Mouse (Mus musculus): ENCODE measurements at regions not wholly inside any gene's neighbourhood (a gene's known extent, or its start where the extent isn't known, plus 50 kb on each side); places are given as distances from the start of the nearest gene placed in this dataset.

- no peak overlapping the region for H3K27ac ChIP-seq
- peaks cover 24% of the 10 kb centered on the region for H3K4me1 ChIP-seq
- H3K27me3 ChIP-seq = no peaks in the 10 kb centered on the region
- H3K4me3 ChIP-seq (replicated peaks) = no peak overlapping the region
- no peak overlapping the region for H3K4me2 ChIP-seq
- no peak overlapping the region for H3K9ac ChIP-seq
- WGBS = 68% methylated on average over 8 of the region's 8 CpGs
- no peaks in the 10 kb centered on the region for H3K36me3 ChIP-seq
- no peaks in the 10 kb centered on the region for H3K9me3 ChIP-seq (replicated peaks)
- ATAC-seq (replicated peaks; ENCODE audit: low FRiP score) = no peak
Observed at GRCm38 (mm10) chr4:142302041-142302723, 63.0 kb upstream of the Kazn start.

GRCm38 (mm10) chr4:142298770-142299337, 59.7 kb upstream of the Kazn start:
- no peaks in the 10 kb centered on the region for H3K36me3 ChIP-seq
- H3K4me3 ChIP-seq (replicated peaks) = no peak overlapping the region
- no peaks in the 10 kb centered on the region for H3K9me3 ChIP-seq (replicated peaks)
- ATAC-seq (replicated peaks; ENCODE audit: low FRiP score) = no peak
- WGBS = 77% methylated on average over 10 of the region's 10 CpGs
- H3K27ac ChIP-seq = no peak overlapping the region
- H3K9ac ChIP-seq = no peak overlapping the region
- H3K4me1 ChIP-seq = peaks cover 16% of the 10 kb centered on the region
- H3K4me2 ChIP-seq = no peak overlapping the region
- no peaks in the 10 kb centered on the region for H3K27me3 ChIP-seq

GRCm38 (mm10) chr4:142292760-142293159, 53.6 kb upstream of the Kazn start:
- no peak overlapping the region for H3K4me2 ChIP-seq
- no peaks in the 10 kb centered on the region for H3K27me3 ChIP-seq
- no peak overlapping the region for H3K27ac ChIP-seq
- WGBS = 72% methylated on average over 7 of the region's 7 CpGs
- H3K36me3 ChIP-seq = no peaks in the 10 kb centered on the region
- no peak overlapping the region for H3K9ac ChIP-seq
- H3K9me3 ChIP-seq (replicated peaks) = no peaks in the 10 kb centered on the region
- H3K4me1 ChIP-seq = 0 out of 2 replicates have a peak, but pooled peaks cover 2% of the 10 kb centered on the region
- H3K4me3 ChIP-seq (replicated peaks) = no peak overlapping the region
- no peak for ATAC-seq (replicated peaks; ENCODE audit: low FRiP score)

GRCm38 (mm10) chr4:142292334-142292733, 53.1 kb upstream of the Kazn start:
- WGBS = 89% methylated on average over 9 of the region's 9 CpGs
- H3K27ac ChIP-seq = no peak overlapping the region
- 0 out of 2 replicates have a peak, but pooled peaks cover 2% of the 10 kb centered on the region for H3K4me1 ChIP-seq
- H3K36me3 ChIP-seq = no peaks in the 10 kb centered on the region
- H3K4me3 ChIP-seq (replicated peaks) = no peak overlapping the region
- ATAC-seq (replicated peaks; ENCODE audit: low FRiP score) = no peak
- no peaks in the 10 kb centered on the region for H3K9me3 ChIP-seq (replicated peaks)
- no peak overlapping the region for H3K4me2 ChIP-seq
- no peaks in the 10 kb centered on the region for H3K27me3 ChIP-seq
- H3K9ac ChIP-seq = no peak overlapping the region

DNA sequence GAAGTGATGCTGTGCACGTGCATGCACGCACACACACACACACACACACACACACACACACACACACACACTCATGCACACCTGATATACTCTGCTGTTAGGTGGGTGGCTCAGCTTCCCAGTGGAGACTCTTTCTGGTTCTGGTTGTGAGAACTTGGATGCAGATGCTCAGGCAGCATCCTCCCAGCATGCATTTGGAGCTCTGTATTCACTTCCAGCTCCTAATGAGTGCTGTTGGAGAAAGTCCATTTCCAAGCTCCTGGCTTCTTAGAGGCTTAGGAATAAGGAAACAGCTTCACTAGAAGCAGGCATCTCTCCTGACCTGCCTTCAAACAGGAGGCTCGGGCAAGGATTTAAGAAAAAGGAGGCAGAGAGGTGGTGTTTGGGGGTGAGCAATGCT, 52.2 kb upstream of the Kazn start:
- 0 out of 2 replicates have a peak, but pooled peaks cover under 1% of the 10 kb centered on the region for H3K4me1 ChIP-seq
- H3K4me2 ChIP-seq = no peak overlapping the region
- 85% methylated on average over 3 of the region's 3 CpGs for WGBS
- H3K9ac ChIP-seq = no peak overlapping the region
- no peaks in the 10 kb centered on the region for H3K36me3 ChIP-seq
- no peaks in the 10 kb centered on the region for H3K9me3 ChIP-seq (replicated peaks)
- H3K27me3 ChIP-seq = no peaks in the 10 kb centered on the region
- no peak overlapping the region for H3K4me3 ChIP-seq (replicated peaks)
- no peak overlapping the region for H3K27ac ChIP-seq
- ATAC-seq (replicated peaks; ENCODE audit: low FRiP score) = no peak

Data from kidney, embryonic 15.5 days (tissue).